Mouse (Mus musculus) cerebellum, adult 2 months (tissue): ENCODE results near the gene Bahcc1.

Experiments used
- CTCF ChIP-seq: fragments of 200-500 bp; IDR thresholded peaks from 2 replicates; pipeline ENCODE4 v1.5.1; 2011; ENCODE audit warnings: low read depth, mild to moderate bottlenecking, control low read depth, low read length, moderate library complexity, borderline replicate concordance; ENCODE audit not compliant: insufficient read depth
- POLR2A ChIP-seq: fragments of 200-500 bp; IDR thresholded peaks from 2 replicates; pipeline ENCODE4 v1.6.1; 2011; ENCODE audit warnings: low read length, control low read depth, borderline replicate concordance; ENCODE audit not compliant: insufficient read depth

DNA sequence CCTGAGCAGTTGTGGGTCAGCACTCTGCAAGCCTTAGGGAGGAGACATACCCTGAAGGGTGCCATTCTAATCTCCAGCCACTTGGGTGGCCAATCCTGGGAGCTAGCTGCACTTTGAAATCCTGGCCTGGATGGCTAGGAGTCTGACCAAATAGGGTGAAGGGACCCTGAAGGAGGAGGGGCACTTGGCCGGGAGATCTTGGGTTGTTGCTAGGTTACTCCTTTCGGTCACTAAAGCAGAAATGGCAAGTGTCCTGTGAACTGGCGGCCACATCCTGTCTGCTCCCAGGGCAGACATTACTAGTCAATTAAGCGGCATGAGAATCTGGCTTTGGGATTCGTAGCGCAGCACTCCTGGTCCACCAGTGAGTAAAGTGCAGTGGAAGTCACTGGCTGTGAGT is 31.3 kb downstream of the Bahcc1 start:
- TF ChIP-seq POLR2A, result no peak
- TF ChIP-seq CTCF, result no peak
